Comparison of ENCODE assay signal across 9 mouse cellular contexts in the genomic region with DNA sequence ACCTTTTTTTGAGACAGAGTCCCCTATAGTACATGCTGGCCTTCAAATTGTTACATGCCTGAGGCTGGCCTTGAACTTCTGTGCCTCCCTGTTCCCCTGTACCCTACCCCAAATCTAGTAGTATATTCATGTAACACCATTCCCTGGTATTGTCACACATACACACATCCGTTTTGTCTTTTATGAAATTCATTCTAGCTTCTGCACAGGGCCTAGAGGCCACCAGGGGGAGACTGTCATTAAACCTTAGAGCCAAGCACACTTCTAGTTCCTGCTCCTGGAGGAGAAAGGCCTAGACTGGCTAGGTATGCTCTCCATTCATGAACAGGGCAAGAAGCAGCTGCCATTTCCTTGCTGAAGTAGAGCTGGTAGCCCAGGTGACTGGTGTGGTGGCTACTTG. TPM values are rescaled to one million over a fixed set of nuclear protein-coding genes. Genes with fewer than 3 reads are reported as not detected.
DNase-seq lines count a peak whose midpoint lies in the region; ATAC-seq lines count a peak whose summit lies in the region.
"Had no signal": no experiment of that assay in that cellular context is flagged by ENCODE, and none has a peak within 500 bp of the region (broad histone marks: within the 10 kb centered on the region; RNA-seq: fewer than 3 reads in every experiment).

No protein-coding gene starts in this region.

- DNase-seq in forebrain, embryonic 14.5 days (ENCODE audit: low spot score) = peak; percentile 26
- peak; percentile 55 for DNase-seq in testis, postnatal 10 days (ENCODE audit: low spot score)
- no peak for DNase-seq in testis, postnatal 14 days (ENCODE audit: low spot score)
- peak; percentile 14 to 56 for DNase-seq in kidney, postnatal 36 days
- DNase-seq in cerebellum, adult 11-12 months = no peak
- no peak for DNase-seq in adrenal gland, adult 2 months

- H3K4me1 ChIP-seq in forebrain, embryonic 14.5 days (ENCODE audit: control insufficient read depth, insufficient read depth, low read length) = no peaks in the 10 kb centered on the region
- peaks cover 4% of the 10 kb centered on the region; the same call in 1 of the 2 replicates for H3K4me1 ChIP-seq in forebrain, embryonic 16.5 days (replicated peaks; ENCODE audit: control insufficient read depth, insufficient read depth, low read length)

- H3K36me3 ChIP-seq in forebrain, embryonic 14.5 days (ENCODE audit: control insufficient read depth, insufficient read depth, low read length) = 0 out of 2 replicates have a peak, but pooled peaks cover 4% of the 10 kb centered on the region
- 0 out of 2 replicates have a peak, but pooled peaks cover 2% of the 10 kb centered on the region for H3K36me3 ChIP-seq in forebrain, embryonic 16.5 days (ENCODE audit: control insufficient read depth, insufficient read depth)

- H3K27me3 ChIP-seq in forebrain, embryonic 14.5 days (replicated peaks; ENCODE audit: control insufficient read depth, insufficient read depth, low read length) = no peaks in the 10 kb centered on the region
- no peaks in the 10 kb centered on the region for H3K27me3 ChIP-seq in forebrain, embryonic 16.5 days (replicated peaks; ENCODE audit: control insufficient read depth, insufficient read depth, low read length)

- H3K27ac ChIP-seq in forebrain, embryonic 14.5 days (ENCODE audit: low read depth, low read length) = no peak overlapping the region
- no peak overlapping the region for H3K27ac ChIP-seq in forebrain, embryonic 16.5 days (ENCODE audit: low read length)
- H3K27ac ChIP-seq: macrophage had no signal

- no peak overlapping the region for H3K4me3 ChIP-seq in forebrain, embryonic 14.5 days (ENCODE audit: low read depth, low read length)
- no peak overlapping the region for H3K4me3 ChIP-seq in forebrain, embryonic 16.5 days (replicated peaks; ENCODE audit: low read length)

- no peaks in the 10 kb centered on the region for H3K9me3 ChIP-seq in forebrain, embryonic 14.5 days (replicated peaks; ENCODE audit: control insufficient read depth, low read length)
- H3K9me3 ChIP-seq in forebrain, embryonic 16.5 days (ENCODE audit: control insufficient read depth, low read length) = no peaks in the 10 kb centered on the region

- WGBS in forebrain, embryonic 14.5 days = 63% methylated on average over 1 of the region's 1 CpGs
- 57% methylated on average over 1 of the region's 1 CpGs for WGBS in forebrain, embryonic 16.5 days

- ATAC-seq in forebrain, embryonic 14.5 days = no peak
- ATAC-seq in forebrain, embryonic 16.5 days = no peak
- ATAC-seq in erythroblast, adult 5-6 weeks (replicated peaks; ENCODE audit: low FRiP score, poor library complexity, severe bottlenecking) = no peak

- no peak overlapping the region for H3K4me2 ChIP-seq in forebrain, embryonic 14.5 days (ENCODE audit: low read length)
- no peak overlapping the region for H3K4me2 ChIP-seq in forebrain, embryonic 16.5 days (ENCODE audit: low read length)

- no peak overlapping the region for H3K9ac ChIP-seq in forebrain, embryonic 14.5 days (ENCODE audit: low read length)
- H3K9ac ChIP-seq in forebrain, embryonic 16.5 days (replicated peaks; ENCODE audit: low read depth, low read length) = no peak overlapping the region

RNA-seq across cellular contexts. Expression of gene Psmd12, which starts 27.0 kb away (rescaled TPM):
- 171 and 177 TPM in 2 replicates for polyA plus RNA-seq in forebrain, embryonic 14.5 days (2014; fragmentation: Nextera tagmentation; extraction: Ambion mirVana)
- polyA plus RNA-seq in forebrain, embryonic 16.5 days (2015; fragmentation: Nextera tagmentation; extraction: Ambion mirVana) = 148 and 153 TPM in 2 replicates
- total RNA-seq in erythroblast, adult 5-6 weeks (2015; ENCODE audit: low replicate concordance) = 27.6 and 40.2 TPM in 2 replicates
- total RNA-seq in erythroblast, adult 5-6 weeks (2017; ENCODE audit: low replicate concordance) = 41.4 and 53.5 TPM in 2 replicates
- 100 to 1,000 TPM in 1 of 2 experiments, 10 to 100 TPM in 1; 90.8 to 102 TPM for total RNA-seq in adrenal gland, adult 2 months (2021)
- polyA plus RNA-seq in adrenal gland, adult 2 months (2012; rRNA removed) = 3.0 and 4.2 TPM in 2 replicates

RNA-seq across cellular contexts. Expression of gene Pitpnc1, which starts 35.8 kb away (rescaled TPM):
- 31.4 and 38.9 TPM in 2 replicates for polyA plus RNA-seq in forebrain, embryonic 14.5 days (2014; fragmentation: Nextera tagmentation; extraction: Ambion mirVana)
- polyA plus RNA-seq in forebrain, embryonic 16.5 days (2015; fragmentation: Nextera tagmentation; extraction: Ambion mirVana) = 51.3 and 51.6 TPM in 2 replicates
- 14.4 and 15.7 TPM in 2 replicates for total RNA-seq in erythroblast, adult 5-6 weeks (2015; ENCODE audit: low replicate concordance)
- 9.8 and 20.1 TPM in 2 replicates for total RNA-seq in erythroblast, adult 5-6 weeks (2017; ENCODE audit: low replicate concordance)
- 10 to 100 TPM; 11.1 to 17.5 TPM for total RNA-seq in adrenal gland, adult 2 months (2021)
- 1.8 and 2.8 TPM in 2 replicates for polyA plus RNA-seq in adrenal gland, adult 2 months (2012; rRNA removed)

RNA-seq across cellular contexts. Expression of gene Helz, which starts 41.5 kb away (rescaled TPM):
- 12.8 and 19.5 TPM in 2 replicates for polyA plus RNA-seq in forebrain, embryonic 14.5 days (2014; fragmentation: Nextera tagmentation; extraction: Ambion mirVana)
- 19.9 and 20.4 TPM in 2 replicates for polyA plus RNA-seq in forebrain, embryonic 16.5 days (2015; fragmentation: Nextera tagmentation; extraction: Ambion mirVana)
- 7.1 and 8.8 TPM in 2 replicates for total RNA-seq in erythroblast, adult 5-6 weeks (2015; ENCODE audit: low replicate concordance)
- 7.8 and 12.0 TPM in 2 replicates for total RNA-seq in erythroblast, adult 5-6 weeks (2017; ENCODE audit: low replicate concordance)
- 10 to 100 TPM; 20.3 to 30.5 TPM for total RNA-seq in adrenal gland, adult 2 months (2021)
- polyA plus RNA-seq in adrenal gland, adult 2 months (2012; rRNA removed) = 18.4 and 23.3 TPM in 2 replicates

Comparison
In these comparisons a context has a peak if more than half of its experiments do, and no peak if none do; other contexts are left out.
1. DNase-seq: peak in forebrain, embryonic 14.5 days (single experiment), testis, postnatal 10 days (single experiment) and kidney, postnatal 36 days (2 of 2); none in testis, postnatal 14 days (single experiment), cerebellum, adult 11-12 months (single experiment) and adrenal gland, adult 2 months (single experiment).
2. RNA of gene Psmd12, which starts 27.0 kb away (polyA plus RNA-seq): 171 to 177 TPM in forebrain, embryonic 14.5 days and 148 to 153 TPM in forebrain, embryonic 16.5 days; 3.0 to 4.2 TPM in adrenal gland, adult 2 months; every median in the first group is over 10 times any median in the second.